Mouse (Mus musculus): ENCODE measurements around the gene Aph1a. TPM values are rescaled to one million over a fixed set of nuclear protein-coding genes. Genes with fewer than 3 reads are reported as not detected.

The Aph1a gene
- polyA plus RNA-seq, 1 experiment, result 96.2 TPM

Other genes with a start within 250 kb of the Aph1a start
- gene Mcl1, start 235.2 kb upstream of the Aph1a start, polyA plus RNA-seq (2012; rRNA removed), result 90.3 and 106 TPM in 2 replicates
- 52.4 and 58.8 TPM in 2 replicates for gene Adamtsl4, start 206.1 kb upstream of the Aph1a start, polyA plus RNA-seq (2012; rRNA removed)
- 718 and 729 TPM in 2 replicates for gene Ecm1, start 154.4 kb upstream of the Aph1a start, polyA plus RNA-seq (2012; rRNA removed)
- gene Tars2, start 133.8 kb upstream of the Aph1a start, polyA plus RNA-seq (2012; rRNA removed), result 32.5 and 37.6 TPM in 2 replicates
- 17.7 and 20.2 TPM in 2 replicates for gene Rprd2, start 75.1 kb upstream of the Aph1a start, polyA plus RNA-seq (2012; rRNA removed)
- gene Prpf3, start 38.1 kb upstream of the Aph1a start, polyA plus RNA-seq (2012; rRNA removed), result 26.6 and 29.7 TPM in 2 replicates
- 245 and 291 TPM in 2 replicates for gene Mrps21, start 22.4 kb upstream of the Aph1a start, polyA plus RNA-seq (2012; rRNA removed)
- 37.5 and 49.5 TPM in 2 replicates for gene Ciart, start 11.7 kb upstream of the Aph1a start, polyA plus RNA-seq (2012; rRNA removed)
- 28.6 and 30.4 TPM in 2 replicates for gene BC028528, start 2.0 kb upstream of the Aph1a start, polyA plus RNA-seq (2012; rRNA removed)
- gene Car14, start 10.7 kb downstream of the Aph1a start, polyA plus RNA-seq (2012; rRNA removed), result 14.7 and 17.0 TPM in 2 replicates
- 53.4 and 78.9 TPM in 2 replicates for gene Anp32e, start 35.3 kb downstream of the Aph1a start, polyA plus RNA-seq (2012; rRNA removed)
- gene Plekho1, start 102.0 kb downstream of the Aph1a start, polyA plus RNA-seq (2012; rRNA removed), result 196 and 224 TPM in 2 replicates
- gene Vps45, start 164.5 kb downstream of the Aph1a start, polyA plus RNA-seq (2012; rRNA removed), result 15.3 and 20.3 TPM in 2 replicates
- gene Otud7b, start 210.6 kb downstream of the Aph1a start, polyA plus RNA-seq (2012; rRNA removed), result 11.1 and 16.8 TPM in 2 replicates